Mouse (Mus musculus) heart, postnatal 0 days (tissue): ENCODE results near the gene Gpr150.

Experiments
- CTCF ChIP-seq: IDR thresholded peaks from 2 replicates; pipeline ENCODE4 v1.5.1; 2016; ENCODE audit warnings: antibody characterized with exemption, control low read depth, low read depth
- EP300 ChIP-seq: IDR thresholded peaks from 2 replicates; pipeline ENCODE4 v1.6.1; 2016; ENCODE audit warnings: antibody characterized with exemption, low read depth

- TF ChIP-seq EP300: no peak
- peak; percentile 40; the same call in 1 of the 2 replicates for TF ChIP-seq CTCF
These were observed 503 bp downstream of the Gpr150 start for GRCm38 (mm10) chr13:76056261-76056724.
